Comparison of ENCODE assay signal across 21 mouse cellular contexts in genomic region chr6:60870126-60870525, GRCm38 (mm10). TPM values are rescaled to one million over a fixed set of nuclear protein-coding genes. Genes with fewer than 3 reads are reported as not detected.
DNase-seq lines count a peak whose midpoint lies in the region; ATAC-seq and TF ChIP-seq lines count a peak whose summit lies in the region.
"Had no signal": no experiment of that assay in that cellular context is flagged by ENCODE, and none has a peak within 500 bp of the region (broad histone marks: within the 10 kb centered on the region; RNA-seq: fewer than 3 reads in every experiment).

No protein-coding gene starts in this region.

- no peaks in the 10 kb centered on the region for H3K36me3 ChIP-seq in embryonic facial prominence, embryonic 11.5 days (replicated peaks; ENCODE audit: control insufficient read depth, insufficient read depth, low read depth, low read length)
- H3K36me3 ChIP-seq in embryonic facial prominence, embryonic 10.5 days (replicated peaks) = no peaks in the 10 kb centered on the region
- no peaks in the 10 kb centered on the region for H3K36me3 ChIP-seq in forebrain, postnatal 0 days (ENCODE audit: insufficient read depth)
- H3K36me3 ChIP-seq: embryonic facial prominence, embryonic 13.5 days; limb, embryonic 15.5 days had no signal

- no peak for TF ChIP-seq CTCF in forebrain, postnatal 0 days (IDR thresholded peaks at IDR 0.05; ENCODE audit: low read depth)

- no peaks in the 10 kb centered on the region for H3K27me3 ChIP-seq in embryonic facial prominence, embryonic 11.5 days (ENCODE audit: control insufficient read depth, insufficient read depth, low read length)
- no peaks in the 10 kb centered on the region for H3K27me3 ChIP-seq in embryonic facial prominence, embryonic 10.5 days (replicated peaks; ENCODE audit: low read depth, poor library complexity, severe bottlenecking)
- no peaks in the 10 kb centered on the region for H3K27me3 ChIP-seq in forebrain, postnatal 0 days (ENCODE audit: insufficient read depth, low read length)
- H3K27me3 ChIP-seq: embryonic facial prominence, embryonic 13.5 days; limb, embryonic 15.5 days had no signal

- H3K4me1 ChIP-seq in embryonic facial prominence, embryonic 11.5 days (ENCODE audit: control insufficient read depth, insufficient read depth, low read length) = no peaks in the 10 kb centered on the region
- H3K4me1 ChIP-seq in embryonic facial prominence, embryonic 10.5 days = no peaks in the 10 kb centered on the region
- no peaks in the 10 kb centered on the region for H3K4me1 ChIP-seq in forebrain, postnatal 0 days (ENCODE audit: insufficient read depth)
- H3K4me1 ChIP-seq: embryonic facial prominence, embryonic 13.5 days; limb, embryonic 15.5 days had no signal

- ATAC-seq in embryonic facial prominence, embryonic 11.5 days (replicated peaks; ENCODE audit: insufficient number of reproducible peaks, low FRiP score, low TSS enrichment, low read depth) = no peak; the same call in 1 of the 2 replicates
- peak; percentile 97 for ATAC-seq in forebrain, postnatal 0 days
- ATAC-seq in inflammation-experienced regulatory T-cells, adult 6 months = no peak

- peak; percentile 2 for DNase-seq in embryonic facial prominence, embryonic 11.5 days (ENCODE audit: low spot score)
- no peak for DNase-seq in embryonic facial prominence, embryonic 10.5 days (ENCODE audit: low spot score)
- peak; percentile 5 to 14 for DNase-seq in left cerebral cortex, postnatal 25 days (ENCODE audit: low spot score in 2 of 2)
- DNase-seq in left cerebral cortex, postnatal 36 days (ENCODE audit: low spot score in 2 of 2) = no peak
- DNase-seq in forebrain, postnatal 0 days = peak; percentile 80
- DNase-seq in retina, postnatal 1 day = peak; percentile 14
- DNase-seq in adipocyte (ENCODE audit: low spot score) = no peak
- DNase-seq: adrenal gland, postnatal 36 days; B cell, adult 2 months; cerebellum, adult 18-20 months; heart, adult 2 months; heart, postnatal 10 days; kidney, adult 11 months; kidney, postnatal 36 days; lung, embryonic 14.5 days; thymus, adult 2 months had no signal

- H3K4me2 ChIP-seq in embryonic facial prominence, embryonic 11.5 days (ENCODE audit: low read depth, low read length) = no peak overlapping the region
- H3K4me2 ChIP-seq in forebrain, postnatal 0 days (ENCODE audit: low read depth) = no peak overlapping the region
- H3K4me2 ChIP-seq: embryonic facial prominence, embryonic 13.5 days; limb, embryonic 15.5 days; lung, embryonic 14.5 days had no signal

- no peak overlapping the region for H3K9ac ChIP-seq in embryonic facial prominence, embryonic 11.5 days (replicated peaks; ENCODE audit: low read length)
- H3K9ac ChIP-seq in forebrain, postnatal 0 days = no peak overlapping the region
- H3K9ac ChIP-seq: embryonic facial prominence, embryonic 13.5 days; limb, embryonic 15.5 days; lung, embryonic 14.5 days had no signal

- H3K4me3 ChIP-seq in embryonic facial prominence, embryonic 11.5 days (ENCODE audit: low read depth, low read length) = no peak overlapping the region
- no peak overlapping the region for H3K4me3 ChIP-seq in embryonic facial prominence, embryonic 10.5 days
- no peak overlapping the region for H3K4me3 ChIP-seq in forebrain, postnatal 0 days (ENCODE audit: low read depth, low read length)
- H3K4me3 ChIP-seq: embryonic facial prominence, embryonic 13.5 days; heart, adult 2 months; limb, embryonic 15.5 days had no signal

- intact Hi-C loops in left cerebral cortex, postnatal 25 days (cut with DNase I) = no loop called here
- intact Hi-C loops in left cerebral cortex, postnatal 36 days (cut with DNase I) = no loop called here

- 24% methylated on average over 1 of the region's 1 CpGs for WGBS in embryonic facial prominence, embryonic 11.5 days
- WGBS in embryonic facial prominence, embryonic 10.5 days = 55% methylated on average over 1 of the region's 1 CpGs
- WGBS in forebrain, postnatal 0 days = 16% methylated on average over 1 of the region's 1 CpGs

- no peaks in the 10 kb centered on the region for H3K9me3 ChIP-seq in embryonic facial prominence, embryonic 11.5 days (replicated peaks; ENCODE audit: control insufficient read depth, low read length)
- H3K9me3 ChIP-seq in embryonic facial prominence, embryonic 10.5 days = no peaks in the 10 kb centered on the region
- no peaks in the 10 kb centered on the region for H3K9me3 ChIP-seq in forebrain, postnatal 0 days (ENCODE audit: low read length)
- H3K9me3 ChIP-seq: embryonic facial prominence, embryonic 13.5 days; limb, embryonic 15.5 days had no signal

- no peak overlapping the region for H3K27ac ChIP-seq in embryonic facial prominence, embryonic 11.5 days (replicated peaks; ENCODE audit: low read depth, low read length)
- no peak overlapping the region for H3K27ac ChIP-seq in embryonic facial prominence, embryonic 10.5 days (replicated peaks)
- H3K27ac ChIP-seq in forebrain, postnatal 0 days (ENCODE audit: low read depth, low read length) = 0 out of 2 replicates have a peak overlapping the region, but pooled peaks have one; percentile 1
- H3K27ac ChIP-seq: embryonic facial prominence, embryonic 13.5 days; heart, adult 2 months; limb, embryonic 15.5 days had no signal

RNA-seq across cellular contexts. Expression of gene Snca, which starts 40.5 kb away (rescaled TPM):
- 23.9 and 31.2 TPM in 2 replicates for polyA plus RNA-seq in embryonic facial prominence, embryonic 11.5 days (2014; fragmentation: Nextera tagmentation; extraction: Ambion mirVana)
- 16.8 and 21.0 TPM in 2 replicates for polyA plus RNA-seq in embryonic facial prominence, embryonic 10.5 days (2016; fragmentation: Nextera tagmentation; extraction: Ambion mirVana)
- 100 to 1,000 TPM; 403 to 431 TPM for total RNA-seq in left cerebral cortex, postnatal 25 days (2021)
- total RNA-seq in left cerebral cortex, postnatal 36 days (2021) = 100 to 1,000 TPM; 362 to 381 TPM
- 244 and 300 TPM in 2 replicates for total RNA-seq in forebrain, postnatal 0 days (2014; rRNA removed)
- polyA plus RNA-seq in forebrain, postnatal 0 days (2015; fragmentation: Nextera tagmentation; extraction: Ambion mirVana) = 409 and 490 TPM in 2 replicates
- polyA plus RNA-seq in inflammation-experienced regulatory T-cells, adult 6 months (2017; shearing (Covaris generic)) = not detected

RNA-seq across cellular contexts. Expression of gene Mmrn1, which starts 54.6 kb away (rescaled TPM):
- polyA plus RNA-seq in embryonic facial prominence, embryonic 11.5 days (2014; fragmentation: Nextera tagmentation; extraction: Ambion mirVana) = 8.5 and 8.7 TPM in 2 replicates
- 5.3 and 5.5 TPM in 2 replicates for polyA plus RNA-seq in embryonic facial prominence, embryonic 10.5 days (2016; fragmentation: Nextera tagmentation; extraction: Ambion mirVana)
- under 1 TPM in 1 of 2 experiments, not detected in 1; 0.11 TPM for total RNA-seq in left cerebral cortex, postnatal 25 days (2021)
- under 1 TPM; 0.12 to 0.20 TPM for total RNA-seq in left cerebral cortex, postnatal 36 days (2021)
- 2.1 and 2.2 TPM in 2 replicates for total RNA-seq in forebrain, postnatal 0 days (2014; rRNA removed)
- polyA plus RNA-seq in forebrain, postnatal 0 days (2015; fragmentation: Nextera tagmentation; extraction: Ambion mirVana) = 1.0 and 1.6 TPM in 2 replicates
- polyA plus RNA-seq in inflammation-experienced regulatory T-cells, adult 6 months (2017; shearing (Covaris generic)) = not detected
- total RNA-seq: ES-E14; megakaryocyte, adult 5-6 weeks had no signal

Comparison
In these comparisons a context has a peak if more than half of its experiments do, and no peak if none do; other contexts are left out.
1. DNase-seq: peak in embryonic facial prominence, embryonic 11.5 days (single experiment), left cerebral cortex, postnatal 25 days (2 of 2), forebrain, postnatal 0 days (single experiment) and retina, postnatal 1 day (single experiment); none in embryonic facial prominence, embryonic 10.5 days (single experiment), left cerebral cortex, postnatal 36 days (0 of 2) and adipocyte (single experiment).
2. RNA of gene Snca, which starts 40.5 kb away (polyA plus RNA-seq): 409 to 490 TPM in forebrain, postnatal 0 days, 23.9 to 31.2 TPM in embryonic facial prominence, embryonic 11.5 days and 16.8 to 21.0 TPM in embryonic facial prominence, embryonic 10.5 days; not detected in inflammation-experienced regulatory T-cells, adult 6 months; every median in the first group is over 10 times any median in the second.